Mouse (Mus musculus) CH12.LX (cell line): Measurements from ENCODE around the gene Slc23a2. TPM values are rescaled to one million over a fixed set of nuclear protein-coding genes. Genes with fewer than 3 reads are reported as not detected.

Experiments
- DNase-seq: peaks from one replicate; pipeline ENCODE4 v3.0.0-alpha.2; 2013; ENCODE audit errors: extremely low read depth
- H3K27ac ChIP-seq: 2 replicates; pipeline ENCODE4 v1.5.1; 2012; ENCODE audit warnings: low read depth, mild to moderate bottlenecking, control low read depth, moderate library complexity; ENCODE audit not compliant: insufficient read depth
- H3K27me3 ChIP-seq: replicated peaks from 2 replicates; pipeline ENCODE3; 2012; ENCODE audit warnings: inconsistent platforms
- H3K36me3 ChIP-seq, 2 experiments: replicated peaks in 1 of 2; 2 replicates each; pipeline versions ENCODE3 to v1.6.1; 2012; ENCODE audit warnings: inconsistent platforms in 1 of 2, low read length in 1 of 2, mild to moderate bottlenecking in 1 of 2, mixed read lengths in 1 of 2, moderate library complexity in 1 of 2; ENCODE audit not compliant: control insufficient read depth in 1 of 2, insufficient read depth in 1 of 2
- H3K4me1 ChIP-seq, 2 experiments: 2 replicates each; pipeline ENCODE4 v1.6.1; 2012; ENCODE audit warnings: inconsistent platforms in 1 of 2, moderate library complexity in 1 of 2; ENCODE audit not compliant: insufficient read depth in 2 of 2, control insufficient read depth in 1 of 2
- H3K4me2 ChIP-seq: 2 replicates; pipeline ENCODE4 v1.6.1; 2012; ENCODE audit warnings: low read depth, mild to moderate bottlenecking, control low read depth; ENCODE audit not compliant: poor library complexity, insufficient read depth, severe bottlenecking
- H3K4me3 ChIP-seq, 3 experiments: fragments of 150-350 bp in 1 of 3; sonication (generic) in 1 of 3; replicated peaks in 1 of 3; 2 replicates each; pipeline versions ENCODE3 to v1.5.1; 2011 to 2012; ENCODE audit warnings: low read depth in 2 of 3, low read length in 2 of 3, mild to moderate bottlenecking in 2 of 3, moderate library complexity in 2 of 3, control low read depth in 1 of 3, improper control_type of control experiment in 1 of 3, inconsistent platforms in 1 of 3, mixed read lengths in 1 of 3; ENCODE audit not compliant: poor library complexity in 1 of 3
- H3K79me2 ChIP-seq: replicated peaks from 2 replicates; pipeline ENCODE4 v1.6.1; 2012; ENCODE audit warnings: mild to moderate bottlenecking, moderate library complexity; ENCODE audit not compliant: control insufficient read depth, poor library complexity, insufficient read depth, severe bottlenecking; ENCODE audit errors: extremely low read depth
- H3K9ac ChIP-seq: 2 replicates; pipeline ENCODE4 v1.6.1; 2012; ENCODE audit warnings: low read depth, mild to moderate bottlenecking, control low read depth, moderate library complexity; ENCODE audit not compliant: insufficient read depth
- H3K9me3 ChIP-seq: replicated peaks from 2 replicates; pipeline ENCODE3; 2012; ENCODE audit warnings: low read length, inconsistent platforms, mixed read lengths
- BHLHE40 ChIP-seq: IDR thresholded peaks from 2 replicates; pipeline ENCODE4 v1.6.1; 2011; ENCODE audit warnings: mild to moderate bottlenecking, low read depth, low read length, improper control_type of control experiment
- CHD2 ChIP-seq: IDR thresholded peaks from 2 replicates; pipeline ENCODE4 v1.6.1; 2011; ENCODE audit warnings: low read length, improper control_type of control experiment
- E2F4 ChIP-seq: IDR thresholded peaks from 2 replicates; pipeline ENCODE4 v1.6.1; 2011; ENCODE audit warnings: low read depth, low read length, improper control_type of control experiment; ENCODE audit not compliant: insufficient replicate concordance
- EP300 ChIP-seq: IDR thresholded peaks from 2 replicates; pipeline ENCODE4 v1.6.1; 2011; ENCODE audit warnings: low read length, improper control_type of control experiment
- ETS1 ChIP-seq: conservative IDR thresholded peaks from 2 replicates; pipeline ENCODE4 v1.6.1; 2012; ENCODE audit warnings: low read depth, mild to moderate bottlenecking, inconsistent platforms, low read length, improper control_type of control experiment, moderate library complexity
- IRF4 ChIP-seq: IDR thresholded peaks from 2 replicates; pipeline ENCODE4 v1.6.1; 2014; ENCODE audit warnings: low read depth, mild to moderate bottlenecking, inconsistent platforms, low read length, improper control_type of control experiment
- KAT2A ChIP-seq: IDR thresholded peaks from 2 replicates; pipeline ENCODE4 v1.6.1; 2012; ENCODE audit warnings: low read length, improper control_type of control experiment, inconsistent platforms; ENCODE audit not compliant: insufficient replicate concordance
- MEF2A ChIP-seq: IDR thresholded peaks from 2 replicates; pipeline ENCODE4 v1.6.1; 2014; ENCODE audit warnings: low read depth, mild to moderate bottlenecking, inconsistent platforms, low read length, improper control_type of control experiment, borderline replicate concordance
- MXI1 ChIP-seq: IDR thresholded peaks from 2 replicates; pipeline ENCODE4 v1.6.1; 2011; ENCODE audit warnings: mild to moderate bottlenecking, low read depth, low read length, improper control_type of control experiment
- MYC ChIP-seq: IDR thresholded peaks from 2 replicates; pipeline ENCODE4 v1.6.1; 2011; ENCODE audit warnings: low read depth, mild to moderate bottlenecking, improper control_type of control experiment, low read length
- NELFE ChIP-seq: IDR thresholded peaks from 2 replicates; pipeline ENCODE4 v1.6.1; 2011; ENCODE audit warnings: low read depth, low read length, improper control_type of control experiment
- POLR2A ChIP-seq: IDR thresholded peaks from 2 replicates; pipeline ENCODE4 v1.6.1; 2011; ENCODE audit warnings: low read depth, mild to moderate bottlenecking, improper control_type of control experiment, low read length
- RCOR1 ChIP-seq: conservative IDR thresholded peaks from 2 replicates; pipeline ENCODE4 v1.6.1; 2012; ENCODE audit warnings: low read depth, mild to moderate bottlenecking, inconsistent platforms, low read length, improper control_type of control experiment
- SIN3A ChIP-seq: IDR thresholded peaks from 2 replicates; pipeline ENCODE4 v1.6.1; 2012; ENCODE audit warnings: low read length, improper control_type of control experiment, inconsistent platforms
- SMC3 ChIP-seq: IDR thresholded peaks from 2 replicates; pipeline ENCODE4 v1.6.1; 2011; ENCODE audit warnings: low read depth, low read length, improper control_type of control experiment
- TBP ChIP-seq: conservative IDR thresholded peaks from 2 replicates; pipeline ENCODE4 v1.6.1; 2011; ENCODE audit warnings: low read depth, low read length, improper control_type of control experiment
- TCF12 ChIP-seq: IDR thresholded peaks from 2 replicates; pipeline ENCODE4 v1.6.1; 2014; ENCODE audit warnings: low read depth, mild to moderate bottlenecking, inconsistent platforms, low read length, improper control_type of control experiment
- USF1 ChIP-seq: IDR thresholded peaks from 2 replicates; pipeline ENCODE4 v1.6.1; 2014; ENCODE audit warnings: low read depth, mild to moderate bottlenecking, inconsistent platforms, low read length, improper control_type of control experiment
- ZKSCAN1 ChIP-seq: IDR thresholded peaks from 2 replicates; pipeline ENCODE4 v1.6.1; 2012; ENCODE audit warnings: low read depth, inconsistent platforms, low read length, improper control_type of control experiment, borderline replicate concordance
- ZMIZ1 ChIP-seq: IDR thresholded peaks from 2 replicates; pipeline ENCODE4 v1.6.1; 2012; ENCODE audit warnings: low read depth, mild to moderate bottlenecking, inconsistent platforms, low read length, improper control_type of control experiment
- ZNF384 ChIP-seq: IDR thresholded peaks from 2 replicates; pipeline ENCODE4 v1.6.1; 2012; ENCODE audit warnings: low read depth, low read length, improper control_type of control experiment, inconsistent platforms
- dilution Hi-C: fragments of 300-500 bp; cut with MboI; formaldehyde crosslinking; loops from 2 replicates; pipeline ENCODE4 v1.14.3; 2020; ENCODE audit warnings: low sequenced_read_pairs; ENCODE audit not compliant: extremely low pct_unique_long_range_greater_than_20kb, extremely low pct_ligation_motif_present
- in situ Hi-C: fragments of 300-500 bp; cut with MboI; formaldehyde crosslinking; loops from 3 replicates; pipeline ENCODE4 v1.14.3; 2019; ENCODE audit warnings: low sequenced_read_pairs, low pct_ligation_motif_present, low pct_unique_long_range_greater_than_20kb, mixed read lengths
- polyA plus RNA-seq: library from polyadenylated mRNA; unstranded; fragments of >175 nt; gene quantifications from 2 replicates; pipeline ENCODE4 v1.2.1, GENCODE M21; 2012; ENCODE audit warnings: low read depth; ENCODE audit not compliant: insufficient read length
- total RNA-seq, 2 experiments: library from RNA; depleted of rRNA; stranded (reverse); fragments of 300-350 nt in 1 of 2; fragments of >200 nt in 1 of 2; gene quantifications; 2 replicates each; pipeline ENCODE4 v1.2.3; 2012 to 2014

The Slc23a2 gene
- total and polyA plus RNA-seq, 3 experiments = 10.6 to 21.7 (median 13.4) TPM

DNA sequence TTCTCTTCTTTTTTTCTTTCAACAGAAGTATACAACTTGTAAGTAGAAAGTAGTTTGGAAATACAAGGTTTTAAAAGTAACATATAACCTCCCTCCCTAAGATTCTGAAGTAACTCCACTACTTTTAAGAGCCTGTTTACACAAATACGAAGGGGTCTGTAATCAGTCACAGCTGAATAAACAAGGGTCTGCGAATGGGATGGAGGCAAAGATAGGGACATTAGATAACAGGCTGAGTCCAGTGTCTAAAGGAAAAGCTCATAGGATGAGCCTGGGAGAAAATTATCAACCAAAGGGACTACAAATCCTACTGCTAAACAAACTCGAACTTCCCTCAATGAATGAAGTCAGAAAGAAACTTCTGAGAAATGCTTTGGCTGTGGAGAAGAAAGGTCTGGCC is 95.0 kb downstream of the Slc23a2 start:
- peaks cover 0 to 18% of the 10 kb centered on the region in 2 experiments for H3K36me3 ChIP-seq
- H3K4me1 ChIP-seq = peaks cover 13 to 63% of the 10 kb centered on the region in 2 experiments
- in situ Hi-C loops (no loop called here), dilution Hi-C loops (no loop called here)
- no peak overlapping the region for H3K4me3 ChIP-seq
- H3K79me2 ChIP-seq = no peaks in the 10 kb centered on the region
- no peak overlapping the region for H3K9ac ChIP-seq
- H3K4me2 ChIP-seq = no peak overlapping the region
- H3K9me3 ChIP-seq = no peaks in the 10 kb centered on the region
- DNase-seq = no peak
- TF ChIP-seq MEF2A (no peak), KAT2A (no peak), POLR2A (no peak), TBP (no peak), BHLHE40 (no peak), USF1 (no peak), ETS1 (no peak), ZMIZ1 (no peak), MYC (no peak), IRF4 (no peak), NELFE (no peak), SMC3 (no peak)
- no peak overlapping the region for H3K27ac ChIP-seq
- no peaks in the 10 kb centered on the region for H3K27me3 ChIP-seq

- H3K36me3 ChIP-seq = peaks cover 0 to 13% of the 10 kb centered on the region in 2 experiments
- no peaks in the 10 kb centered on the region for H3K9me3 ChIP-seq
- H3K9ac ChIP-seq = no peak overlapping the region
- no peak overlapping the region for H3K27ac ChIP-seq
- no peak overlapping the region for H3K4me2 ChIP-seq
- H3K79me2 ChIP-seq = no peaks in the 10 kb centered on the region
- TF ChIP-seq CHD2 (no peak), E2F4 (no peak), ZNF384 (no peak), RCOR1 (no peak), MXI1 (no peak), ZKSCAN1 (no peak), EP300 (no peak), TCF12 (no peak), MEF2A (no peak), BHLHE40 (no peak), SIN3A (no peak)
- in situ Hi-C loops = no loop called here
- dilution Hi-C loops = no loop called here
- no peaks in the 10 kb centered on the region for H3K27me3 ChIP-seq
- DNase-seq = no peak
- peaks cover 12 to 59% of the 10 kb centered on the region in 2 experiments for H3K4me1 ChIP-seq
- no peak overlapping the region for H3K4me3 ChIP-seq
Observed at GRCm38 (mm10) chr2:132049491-132049890, 95.4 kb downstream of the Slc23a2 start.
